Mouse (Mus musculus): Measurements from ENCODE around the gene Rhot2.

- no peak for TF ChIP-seq ZNF384 (IDR thresholded peaks at IDR 0.05; ENCODE audit: low read depth, low read length)
- TF ChIP-seq MAFK (IDR thresholded peaks at IDR 0.05; ENCODE audit: insufficient read depth, low read depth, low read length): no peak
- TF ChIP-seq HCFC1 (IDR thresholded peaks at IDR 0.05; ENCODE audit: borderline replicate concordance, insufficient read depth, low read length): no peak
These were observed 13.7 kb downstream of the Rhot2 start for GRCm38 (mm10) chr17:25830806-25831431.

All from ES-E14 (cell line).